Mouse (Mus musculus) E14TG2a.4 (cell line): ENCODE measurements around the gene Padi2.

Source experiments
- H3K27me3 ChIP-seq: 2 replicates; pipeline ENCODE4 v1.6.1; 2014; ENCODE audit warnings: low read length, control low read depth; ENCODE audit not compliant: insufficient read depth
- H3K36me3 ChIP-seq: 2 replicates; pipeline ENCODE4 v1.6.1; 2014; ENCODE audit warnings: low read length, control low read depth; ENCODE audit not compliant: insufficient read depth
- H3K4me1 ChIP-seq: replicated peaks from 2 replicates; pipeline ENCODE4 v1.6.1; 2014; ENCODE audit warnings: low read depth, low read length, control low read depth
- H3K4me3 ChIP-seq: replicated peaks from 2 replicates; pipeline ENCODE4 v1.5.1; 2014; ENCODE audit warnings: mild to moderate bottlenecking, low read length
- H3K9me3 ChIP-seq: 2 replicates; pipeline ENCODE4 v1.6.1; 2014; ENCODE audit warnings: low read length, control low read depth
- CTCF ChIP-seq: conservative IDR thresholded peaks from 2 replicates; pipeline ENCODE4 v1.5.1; 2014; ENCODE audit warnings: low read length
- NANOG ChIP-seq: IDR thresholded peaks from 2 replicates; pipeline ENCODE4 v1.6.1; 2014; ENCODE audit warnings: borderline replicate concordance, low read length, mixed read lengths
- POU5F1 ChIP-seq: IDR thresholded peaks from 2 replicates; pipeline ENCODE4 v1.6.1; 2014; ENCODE audit warnings: low read length, borderline replicate concordance

The Padi2 gene

GRCm38 (mm10) chr4:140870876-140871275 lies 35.3 kb upstream of the Padi2 start:
- no peak for TF ChIP-seq NANOG
- no peak for TF ChIP-seq POU5F1
- no peak for TF ChIP-seq CTCF
- Histone ChIP-seq H3K4me3 (no peak overlapping the region), H3K4me1 (peaks cover 52% of the 10 kb centered on the region), H3K27me3 (peaks cover 25% of the 10 kb centered on the region), H3K9me3 (peaks cover 3% of the 10 kb centered on the region; the same call in 1 of the 2 replicates), H3K36me3 (no peaks in the 10 kb centered on the region)

- TF ChIP-seq POU5F1: no peak
- no peak for TF ChIP-seq CTCF
- no peak for TF ChIP-seq NANOG
- Histone ChIP-seq H3K36me3 (no peaks in the 10 kb centered on the region), H3K4me3 (no peak overlapping the region), H3K4me1 (peaks cover 47% of the 10 kb centered on the region), H3K9me3 (peaks cover 3% of the 10 kb centered on the region; the same call in 1 of the 2 replicates), H3K27me3 (peaks cover 25% of the 10 kb centered on the region)
Measured at GRCm38 (mm10) chr4:140871376-140871775, 34.8 kb upstream of the Padi2 start.

- Histone ChIP-seq H3K4me3 (no peak overlapping the region), H3K27me3 (peaks cover 29% of the 10 kb centered on the region), H3K36me3 (no peaks in the 10 kb centered on the region), H3K4me1 (peaks cover 40% of the 10 kb centered on the region), H3K9me3 (peaks cover 3% of the 10 kb centered on the region; the same call in 1 of the 2 replicates)
- TF ChIP-seq POU5F1: no peak
- no peak for TF ChIP-seq CTCF
- no peak for TF ChIP-seq NANOG
Measured at GRCm38 (mm10) chr4:140871851-140872685, 34.1 kb upstream of the Padi2 start.

GRCm38 (mm10) chr4:140872686-140872992 lies 33.5 kb upstream of the Padi2 start:
- Histone ChIP-seq H3K36me3 (no peaks in the 10 kb centered on the region), H3K27me3 (peaks cover 29% of the 10 kb centered on the region), H3K4me1 (peaks cover 35% of the 10 kb centered on the region), H3K4me3 (no peak overlapping the region), H3K9me3 (peaks cover 3% of the 10 kb centered on the region; the same call in 1 of the 2 replicates)
- TF ChIP-seq NANOG (no peak), CTCF (no peak), POU5F1 (no peak)

- Histone ChIP-seq H3K36me3 (no peaks in the 10 kb centered on the region), H3K9me3 (peaks cover 3% of the 10 kb centered on the region; the same call in 1 of the 2 replicates), H3K27me3 (peaks cover 29% of the 10 kb centered on the region), H3K4me1 (peaks cover 31% of the 10 kb centered on the region), H3K4me3 (no peak overlapping the region)
- TF ChIP-seq NANOG (no peak), POU5F1 (no peak), CTCF (no peak)
Measured at GRCm38 (mm10) chr4:140873011-140873410, 33.1 kb upstream of the Padi2 start.

GRCm38 (mm10) chr4:140876161-140876560 lies 30.0 kb upstream of the Padi2 start:
- no peaks in the 10 kb centered on the region for H3K36me3 ChIP-seq
- H3K4me1 ChIP-seq: peaks cover 16% of the 10 kb centered on the region
- peaks cover 23% of the 10 kb centered on the region for H3K27me3 ChIP-seq
- H3K4me3 ChIP-seq: no peak overlapping the region
- H3K9me3 ChIP-seq: peaks cover 3% of the 10 kb centered on the region; the same call in 1 of the 2 replicates
- TF ChIP-seq POU5F1: no peak
- TF ChIP-seq NANOG: no peak
- no peak for TF ChIP-seq CTCF

GRCm38 (mm10) chr4:140876681-140877080 lies 29.5 kb upstream of the Padi2 start:
- no peaks in the 10 kb centered on the region for H3K36me3 ChIP-seq

GRCm38 (mm10) chr4:140877441-140877840 lies 28.7 kb upstream of the Padi2 start:
- Histone ChIP-seq H3K36me3 (no peaks in the 10 kb centered on the region), H3K9me3 (peaks cover 3% of the 10 kb centered on the region; the same call in 1 of the 2 replicates), H3K27me3 (peaks cover 22% of the 10 kb centered on the region), H3K4me1 (peaks cover 20% of the 10 kb centered on the region), H3K4me3 (no peak overlapping the region)
- TF ChIP-seq NANOG (no peak), POU5F1 (no peak), CTCF (no peak)

More at GRCm38 (mm10) chr4:140876681-140877080, 29.5 kb upstream of the Padi2 start:
- TF ChIP-seq POU5F1 (no peak), CTCF (no peak)
- Histone ChIP-seq H3K4me1 (peaks cover 21% of the 10 kb centered on the region), H3K9me3 (peaks cover 3% of the 10 kb centered on the region; the same call in 1 of the 2 replicates), H3K4me3 (no peak overlapping the region), H3K27me3 (peaks cover 19% of the 10 kb centered on the region)

- H3K9me3 ChIP-seq: peaks cover 3% of the 10 kb centered on the region; the same call in 1 of the 2 replicates
- H3K27me3 ChIP-seq: peaks cover 22% of the 10 kb centered on the region
- TF ChIP-seq CTCF (no peak), NANOG (no peak)
- no peaks in the 10 kb centered on the region for H3K36me3 ChIP-seq
- H3K4me1 ChIP-seq: peaks cover 10% of the 10 kb centered on the region
- no peak overlapping the region for H3K4me3 ChIP-seq
Measured at GRCm38 (mm10) chr4:140878655-140879054, 27.5 kb upstream of the Padi2 start.
